Mouse (Mus musculus) ovary, postnatal 14 days (tissue): ENCODE measurements at regions not wholly inside any gene's neighbourhood (a gene's known extent, or its start where the extent isn't known, plus 50 kb on each side); places are given as distances from the start of the nearest gene placed in this dataset.

Experiments
- DNase-seq: peaks from one replicate; pipeline ENCODE4 v3.0.0; 2022; ENCODE audit warnings: low spot score

DNA sequence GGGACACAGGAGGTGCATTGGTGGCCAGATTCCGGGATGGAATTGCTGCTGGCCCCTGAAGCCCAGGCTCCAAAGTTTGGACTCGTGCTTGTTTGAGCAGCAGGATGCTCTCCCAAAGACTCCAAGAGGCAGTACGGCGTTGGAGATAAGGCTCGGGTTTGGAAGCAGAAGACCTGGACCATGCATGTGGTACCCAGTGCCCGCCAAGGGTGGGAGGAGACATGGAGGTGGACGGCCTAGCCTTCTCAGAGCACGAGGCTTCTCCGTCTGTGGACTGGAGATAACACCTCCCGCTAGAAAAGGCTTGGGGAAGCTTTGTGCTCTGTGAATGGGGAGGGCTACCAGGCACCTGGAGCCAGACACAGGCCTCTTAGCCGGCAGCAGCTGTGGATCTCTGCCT lies 271.7 kb downstream of the Rps6kc1 start:
- DNase-seq, result no peak

GRCm38 (mm10) chr1:190634935-190635334 lies 276.6 kb downstream of the Rps6kc1 start:
- no peak for DNase-seq

GRCm38 (mm10) chr1:190631641-190632040 lies 279.9 kb downstream of the Rps6kc1 start:
- DNase-seq, result no peak

DNA sequence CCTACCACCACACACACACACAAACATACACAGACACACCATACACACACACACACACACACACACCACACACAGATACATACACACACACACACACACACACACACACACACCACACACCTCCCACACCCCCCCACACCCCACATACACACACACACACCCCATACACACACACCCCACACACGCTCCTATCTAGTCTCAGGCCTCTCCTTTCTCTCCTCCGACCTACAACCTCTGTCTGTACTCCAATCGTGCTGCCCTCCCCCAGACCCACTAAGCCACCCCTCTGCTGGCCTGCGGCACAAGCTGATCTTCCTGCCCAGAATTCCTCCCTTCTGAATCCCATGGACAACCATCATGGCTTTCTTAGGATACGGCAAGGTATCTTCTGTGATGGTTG lies 281.4 kb downstream of the Rps6kc1 start:
- no peak for DNase-seq

DNA sequence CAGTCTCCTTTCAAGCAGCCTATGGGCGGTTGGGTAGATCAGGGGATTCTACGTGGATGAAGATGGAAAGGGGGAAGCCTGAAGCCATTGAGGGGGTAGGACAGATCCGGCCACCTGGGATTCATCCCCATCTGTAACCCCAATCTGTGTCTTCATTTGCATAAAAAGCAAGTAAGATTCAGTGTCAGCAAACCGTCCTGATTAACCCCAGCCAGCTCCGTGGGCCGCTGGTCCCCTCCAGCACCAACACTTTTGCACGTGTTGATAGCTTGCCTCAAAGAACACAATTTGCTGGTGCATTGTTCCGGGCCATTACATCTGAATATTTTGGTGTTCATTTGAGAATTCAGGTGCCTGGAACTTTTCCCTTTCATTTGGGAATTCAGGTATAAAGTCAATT lies 287.7 kb downstream of the Rps6kc1 start:
- no peak for DNase-seq

DNA sequence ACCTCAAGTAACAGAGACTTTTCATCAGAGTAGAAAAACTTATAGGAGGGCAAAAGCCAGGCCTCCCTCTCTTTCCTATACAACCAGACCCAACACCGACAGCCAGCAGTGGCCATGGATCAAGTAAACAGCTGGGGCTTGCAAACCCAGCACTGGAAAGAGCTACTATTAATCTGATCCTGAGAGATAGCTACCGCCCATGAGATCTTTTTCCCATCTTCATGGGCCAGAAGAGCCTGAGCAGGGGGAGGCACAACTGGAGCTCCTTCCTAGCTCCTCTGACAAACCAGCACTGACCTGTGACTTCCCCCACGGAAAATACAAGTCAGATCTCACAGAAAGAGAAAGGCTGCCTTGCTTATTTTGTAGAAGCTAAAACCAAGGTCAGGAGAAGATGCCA lies 311.1 kb downstream of the Rps6kc1 start:
- DNase-seq, result no peak

GRCm38 (mm10) chr1:190599622-190600021 lies 311.9 kb downstream of the Rps6kc1 start:
- DNase-seq, result no peak

- DNase-seq, result no peak
These were observed 315.4 kb downstream of the Rps6kc1 start for GRCm38 (mm10) chr1:190596209-190596608.

GRCm38 (mm10) chr1:190591621-190592020 lies 319.9 kb downstream of the Rps6kc1 start:
- DNase-seq, result no peak

- DNase-seq, result no peak
These were observed 322.0 kb downstream of the Rps6kc1 start for GRCm38 (mm10) chr1:190589586-190589985.

DNA sequence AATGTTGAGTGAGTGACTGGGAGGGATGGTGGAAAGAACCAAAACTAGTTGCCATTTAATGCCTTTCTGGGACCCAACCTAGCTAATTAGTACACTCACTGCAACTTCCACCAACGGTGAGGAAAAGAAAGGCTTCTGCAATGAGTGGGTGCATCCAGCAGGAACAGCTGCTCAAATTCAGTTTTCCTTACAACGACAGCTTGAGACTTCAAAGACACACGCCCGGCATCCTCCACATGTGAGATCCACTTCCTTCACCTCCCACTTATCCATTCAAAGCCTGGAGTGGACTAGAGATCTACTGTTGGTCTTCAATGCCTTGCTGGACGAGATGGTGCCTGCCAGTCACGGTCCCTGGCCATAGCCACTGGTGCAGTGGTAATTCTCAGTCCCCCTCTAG lies 328.3 kb downstream of the Rps6kc1 start:
- DNase-seq, result no peak

DNA sequence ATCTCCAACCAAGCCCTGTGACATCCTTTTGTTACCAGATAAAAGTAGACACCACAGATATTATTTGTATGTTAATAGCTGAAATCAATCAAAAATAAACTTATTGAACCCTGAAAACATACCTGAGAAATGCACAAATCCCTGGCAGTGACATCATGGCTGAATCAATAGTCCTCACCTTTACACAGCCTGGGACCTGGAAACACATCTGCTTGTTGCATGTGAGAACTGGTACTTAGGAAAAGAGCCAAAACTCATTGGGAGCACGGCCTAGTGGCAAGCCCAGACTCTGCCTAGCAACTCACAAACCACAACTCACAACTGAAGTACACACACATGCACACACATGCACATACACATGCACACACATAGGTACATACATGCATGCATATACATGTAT lies 330.9 kb downstream of the Rps6kc1 start:
- no peak for DNase-seq

DNA sequence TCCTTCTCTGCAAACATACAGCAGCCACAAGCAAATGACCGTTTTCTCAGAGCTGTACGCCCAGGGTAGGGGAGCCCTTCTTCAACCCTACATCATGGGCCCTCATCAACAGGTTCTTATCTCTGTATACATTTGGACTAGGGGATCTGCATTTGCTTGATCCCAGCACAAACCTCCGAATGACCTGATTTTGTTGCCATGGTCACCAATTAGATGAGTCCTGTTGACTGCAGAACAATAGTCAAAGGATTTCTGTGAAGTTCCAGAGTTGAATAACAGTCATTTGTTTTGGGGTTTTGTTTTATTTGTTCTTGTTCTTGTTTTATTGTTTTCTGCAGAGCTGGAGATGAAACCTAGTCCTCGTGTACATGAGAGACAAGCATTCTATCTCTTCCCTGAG lies 340.6 kb downstream of the Rps6kc1 start:
- DNase-seq, result no peak

DNA sequence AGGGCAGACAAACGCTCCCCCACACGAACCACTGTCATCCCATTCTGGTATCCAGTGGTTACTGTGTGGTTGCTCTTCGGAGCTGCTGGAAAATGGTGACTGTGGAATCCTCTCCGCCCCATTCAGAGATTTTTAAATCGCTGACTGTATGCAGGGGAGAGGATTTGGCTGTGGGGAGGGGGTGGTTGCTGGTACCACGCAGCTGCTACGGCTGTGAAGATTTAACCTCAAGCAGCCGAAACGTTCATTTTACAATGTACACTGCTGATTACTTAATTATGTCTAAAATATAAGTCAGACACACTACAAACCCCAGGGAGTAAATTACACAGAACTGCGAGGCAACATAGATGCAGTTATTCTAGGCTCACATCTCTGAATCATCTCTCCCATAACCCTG lies 341.0 kb downstream of the Rps6kc1 start:
- no peak for DNase-seq

- DNase-seq, result no peak
These were observed 344.8 kb downstream of the Rps6kc1 start for GRCm38 (mm10) chr1:190566744-190567143.

- DNase-seq, result no peak
These were observed 348.6 kb downstream of the Rps6kc1 start for GRCm38 (mm10) chr1:190562865-190563457.

DNA sequence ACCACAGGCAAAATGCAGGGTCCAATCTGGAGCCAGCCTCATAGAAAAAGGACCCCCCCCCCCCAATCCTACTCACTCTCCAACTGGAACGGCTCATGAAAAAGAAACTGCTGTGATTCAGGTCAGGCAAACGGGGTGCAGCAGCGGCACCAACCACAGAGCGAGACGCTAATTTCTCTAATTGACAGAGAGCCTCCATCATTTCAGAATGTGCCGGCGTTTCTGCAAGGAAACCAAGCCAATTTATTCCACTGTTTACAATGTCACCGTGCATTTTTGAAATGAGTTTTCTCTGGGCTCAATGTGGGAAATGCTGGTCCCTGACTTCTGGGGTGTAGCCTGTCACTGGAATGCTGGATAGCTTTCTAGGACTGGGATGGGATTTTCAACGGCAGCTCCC lies 351.5 kb downstream of the Rps6kc1 start:
- no peak for DNase-seq

DNA sequence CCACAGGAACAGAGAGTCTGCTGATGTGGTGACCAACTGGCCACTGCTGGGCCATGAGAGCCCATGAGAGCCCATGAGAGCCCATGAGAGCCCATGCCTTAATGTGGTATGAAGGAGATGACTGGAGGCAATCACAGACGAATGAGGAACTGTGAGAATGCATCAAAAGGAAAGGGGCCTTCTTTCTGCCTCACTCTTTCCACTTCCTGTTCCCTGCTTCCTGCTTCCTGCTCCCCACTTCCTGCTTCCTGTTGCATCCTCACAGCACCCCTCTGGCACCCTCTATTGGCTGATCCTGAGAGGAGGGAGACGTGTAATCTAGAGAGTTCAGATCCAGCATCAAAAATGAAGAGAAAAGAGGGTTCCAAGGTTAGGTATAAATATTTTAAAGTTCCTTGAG lies 369.7 kb downstream of the Rps6kc1 start:
- no peak for DNase-seq

DNA sequence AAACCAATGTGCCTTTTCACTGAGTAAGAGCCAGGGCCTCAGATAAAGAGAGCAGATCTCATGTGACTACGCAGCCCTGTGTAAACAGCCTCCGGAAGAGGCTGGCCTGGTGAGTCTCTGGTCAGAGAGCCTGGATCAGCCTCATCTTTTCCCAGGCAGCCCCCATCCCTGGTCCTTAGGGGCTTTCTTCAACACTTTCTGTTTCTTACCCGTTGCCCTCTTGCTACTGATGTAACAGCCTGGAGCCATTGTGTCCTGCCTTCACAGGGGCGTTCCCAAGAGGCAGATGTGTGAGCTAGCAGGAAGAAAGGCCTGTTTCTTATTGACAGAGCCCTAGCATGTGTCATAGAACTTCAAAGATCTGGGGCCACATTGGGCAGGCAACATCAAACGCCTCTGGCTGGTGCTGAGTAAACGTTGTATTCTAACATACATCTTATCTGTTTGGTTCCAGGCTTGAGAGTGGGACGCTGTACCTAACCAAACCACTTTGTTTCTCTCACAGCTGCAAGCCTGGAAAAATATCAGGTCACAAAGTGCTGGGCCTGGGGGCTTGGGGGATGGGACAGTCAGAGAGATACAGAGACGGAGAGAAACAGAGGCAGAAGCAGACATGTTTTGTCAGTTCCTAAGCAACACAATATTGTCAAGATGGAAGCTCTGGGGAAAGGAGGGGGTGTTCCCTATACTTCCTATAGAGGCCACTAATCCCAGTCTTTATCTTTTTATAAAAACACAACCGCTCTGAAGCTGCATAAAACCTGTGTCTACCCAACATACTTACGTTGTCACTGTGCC lies 362.6 kb upstream of the Prox1 start:
- no peak for DNase-seq

DNA sequence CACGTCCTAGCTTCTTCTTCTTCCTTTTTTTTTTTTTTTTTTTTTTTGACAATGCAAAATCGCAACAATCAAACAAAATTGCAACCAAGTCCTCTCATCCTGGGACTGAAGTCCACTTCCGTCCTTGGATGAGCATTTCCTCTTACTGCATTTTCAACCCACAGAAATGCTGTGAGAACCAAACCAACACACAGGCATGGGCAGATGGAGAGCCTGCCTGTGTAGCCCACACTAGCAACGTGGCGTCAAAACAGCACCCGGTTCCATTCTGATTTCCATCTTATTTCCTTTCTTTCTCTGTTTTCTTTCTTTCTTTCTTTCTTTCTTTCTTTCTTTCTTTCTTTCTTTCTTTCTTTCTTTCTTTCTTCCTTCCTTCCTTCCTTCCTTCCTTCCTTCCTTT lies 360.7 kb upstream of the Prox1 start:
- DNase-seq, result no peak

DNA sequence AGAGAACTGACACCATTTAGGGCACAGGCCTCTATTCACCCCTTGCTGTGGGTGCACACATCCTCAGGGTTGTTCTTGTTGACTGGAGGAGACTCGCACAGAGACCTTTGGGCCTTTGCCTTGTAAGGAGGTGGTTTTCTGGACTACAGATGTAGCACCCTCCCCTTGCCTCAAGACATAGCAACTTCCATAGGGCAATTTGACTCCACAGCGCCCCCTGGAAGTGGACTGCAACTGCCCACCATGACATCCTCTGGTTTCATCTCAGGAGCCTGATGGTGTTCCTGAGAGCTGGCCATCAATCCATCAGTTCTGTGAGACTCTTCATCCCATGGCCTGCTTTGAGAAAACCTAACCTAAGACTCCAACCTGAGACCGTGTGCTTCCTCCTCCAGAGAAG lies 359.6 kb upstream of the Prox1 start:
- DNase-seq, result no peak

- DNase-seq, result no peak
These were observed 357.1 kb upstream of the Prox1 start for GRCm38 (mm10) chr1:190527545-190528137.

- DNase-seq, result no peak
These were observed 356.1 kb upstream of the Prox1 start for GRCm38 (mm10) chr1:190526634-190527033.

GRCm38 (mm10) chr1:190526046-190526445 lies 355.5 kb upstream of the Prox1 start:
- no peak for DNase-seq
